Mouse (Mus musculus) hindbrain, embryonic 13.5 days (tissue): ENCODE measurements around the gene Mmp17. TPM values are rescaled to one million over a fixed set of nuclear protein-coding genes. Genes with fewer than 3 reads are reported as not detected.
"Not testable (repeated sequence)": the region's sequence is repeated elsewhere in the genome, so short reads cannot be mapped to it uniquely, and the experiment has no call there.

Experiments
- ATAC-seq: fragments of 200-750 bp; cut with Nextera tagmentation; 2 replicates; pipeline ENCODE4 v1.8.0; 2017; ENCODE audit warnings: moderate TSS enrichment; ENCODE audit not compliant: low FRiP score
- H3K27ac ChIP-seq: fragments of 300-500 bp; sonication (generic); 2 replicates; pipeline ENCODE4 v1.5.1; 2015; ENCODE audit warnings: inconsistent platforms, mild to moderate bottlenecking, moderate library complexity
- H3K27me3 ChIP-seq: fragments of 300-500 bp; sonication (generic); 2 replicates; pipeline ENCODE4 v1.6.1; 2015; ENCODE audit warnings: mild to moderate bottlenecking, inconsistent platforms
- H3K36me3 ChIP-seq: fragments of 300-500 bp; sonication (generic); 2 replicates; pipeline ENCODE4 v1.6.1; 2015; ENCODE audit warnings: mild to moderate bottlenecking, inconsistent platforms
- H3K4me1 ChIP-seq: fragments of 300-500 bp; sonication (generic); replicated peaks from 2 replicates; pipeline ENCODE4 v1.6.1; 2015; ENCODE audit warnings: inconsistent platforms
- H3K4me2 ChIP-seq: fragments of 300-500 bp; sonication (generic); 2 replicates; pipeline ENCODE4 v1.6.1; 2015; ENCODE audit warnings: inconsistent platforms, mild to moderate bottlenecking, moderate library complexity
- H3K4me3 ChIP-seq: fragments of 300-500 bp; sonication (generic); 2 replicates; pipeline ENCODE4 v1.5.1; 2015; ENCODE audit warnings: mild to moderate bottlenecking, inconsistent platforms
- H3K9ac ChIP-seq: fragments of 300-500 bp; sonication (generic); 2 replicates; pipeline ENCODE4 v1.6.1; 2015; ENCODE audit warnings: mild to moderate bottlenecking, inconsistent platforms
- H3K9me3 ChIP-seq: fragments of 300-500 bp; sonication (generic); 2 replicates; pipeline ENCODE4 v1.6.1; 2016; ENCODE audit warnings: inconsistent platforms
- WGBS: fragments of 180-500 bp; shearing (Covaris S2); methylation state at CpG from one replicate; pipeline ENCODE4 v1.1.7; 2015; 5-methylcytosine and 5-hydroxymethylcytosine counted together
- polyA plus RNA-seq: library from polyadenylated mRNA; unstranded; fragments of >200 nt; fragmentation: Nextera tagmentation; extraction: Ambion mirVana; gene quantifications from 2 replicates; pipeline ENCODE4 v1.2.1, GENCODE M21; 2015

The Mmp17 gene
- polyA plus RNA-seq, 1 experiment from 2014 or later: 7.5 TPM

DNA sequence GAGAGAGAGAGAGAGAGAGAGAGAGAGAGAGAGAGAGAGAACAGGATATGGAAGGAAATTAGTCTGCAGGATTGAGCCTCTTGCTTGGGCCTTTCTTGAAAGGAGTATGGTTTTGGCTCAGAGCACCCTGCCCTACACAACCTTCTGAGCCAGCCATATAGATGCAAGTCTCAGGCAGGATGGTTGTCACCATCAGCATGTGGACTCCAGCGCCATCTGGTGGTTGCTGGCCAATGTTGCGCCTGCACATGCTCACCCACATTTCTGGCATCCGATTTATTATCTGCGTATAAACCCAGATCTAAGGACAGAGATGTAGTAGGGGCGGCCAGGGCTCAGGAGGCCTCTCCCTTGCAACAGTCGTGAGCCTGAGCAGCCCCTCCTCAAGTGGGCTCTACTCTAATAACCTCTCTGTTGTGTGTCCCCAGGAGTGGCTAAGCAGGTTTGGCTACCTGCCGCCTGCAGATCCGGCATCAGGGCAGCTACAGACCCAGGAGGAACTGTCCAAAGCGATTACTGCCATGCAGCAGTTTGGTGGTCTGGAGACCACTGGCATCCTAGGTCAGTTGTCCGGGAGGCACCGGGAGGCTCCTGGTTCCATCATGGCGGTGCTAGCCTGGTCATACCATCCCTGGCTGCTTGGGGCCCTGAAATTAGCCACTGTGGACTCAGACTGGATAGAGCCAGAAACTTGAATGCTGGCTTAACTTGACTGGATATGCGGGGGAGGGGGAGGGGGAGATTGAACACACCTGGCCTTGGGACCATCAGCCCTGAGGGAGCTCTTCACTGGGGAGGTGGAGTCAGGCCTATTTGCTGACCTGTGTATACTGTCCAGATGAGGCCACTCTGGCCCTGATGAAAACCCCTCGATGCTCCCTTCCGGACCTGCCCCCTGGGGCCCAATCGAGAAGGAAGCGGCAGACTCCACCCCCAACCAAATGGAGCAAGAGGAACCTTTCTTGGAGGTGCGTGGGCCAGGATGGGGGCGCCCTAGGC lies 10.4 kb downstream of the Mmp17 start:
- Histone ChIP-seq H3K4me1 (peaks cover 23% of the 10 kb centered on the region), H3K9ac (no peak overlapping the region), H3K27ac (no peak overlapping the region), H3K27me3 (no peaks in the 10 kb centered on the region), H3K4me3 (no peak overlapping the region), H3K36me3 (peaks cover 28% of the 10 kb centered on the region), H3K9me3 (no peaks in the 10 kb centered on the region), H3K4me2 (no peak overlapping the region)
- ATAC-seq: no peak
- WGBS: 47% methylated on average over 19 of the region's 19 CpGs

DNA sequence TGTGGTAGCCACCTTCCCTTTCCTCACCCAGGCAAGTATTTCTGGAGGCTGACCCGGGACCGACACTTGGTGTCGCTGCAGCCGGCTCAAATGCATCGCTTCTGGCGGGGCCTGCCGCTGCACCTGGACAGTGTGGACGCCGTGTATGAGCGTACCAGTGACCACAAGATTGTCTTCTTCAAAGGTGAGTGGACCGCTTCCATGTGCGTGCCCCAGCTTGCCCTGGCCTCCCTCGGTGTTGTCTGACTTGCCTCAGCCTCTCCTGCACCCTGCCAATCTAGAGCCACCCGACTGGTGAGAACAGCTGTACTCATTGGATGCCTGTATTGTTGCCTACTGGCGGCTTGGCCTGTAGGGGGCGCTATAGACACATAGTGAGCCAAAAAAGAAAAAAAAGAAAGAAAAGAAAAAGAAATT lies 18.1 kb downstream of the Mmp17 start:
- H3K36me3 ChIP-seq: peaks cover 53% of the 10 kb centered on the region
- no peak overlapping the region for H3K27ac ChIP-seq
- WGBS: 40% methylated on average over 16 of the region's 16 CpGs
- no peak overlapping the region for H3K4me3 ChIP-seq
- H3K9me3 ChIP-seq: no peaks in the 10 kb centered on the region
- no peaks in the 10 kb centered on the region for H3K4me1 ChIP-seq
- H3K9ac ChIP-seq: no peak overlapping the region
- no peaks in the 10 kb centered on the region for H3K27me3 ChIP-seq
- ATAC-seq: no peak
- H3K4me2 ChIP-seq: no peak overlapping the region

GRCm38 (mm10) chr5:129607476-129607875 lies 23.5 kb downstream of the Mmp17 start:
- ATAC-seq: no peak
- no peak overlapping the region for H3K4me3 ChIP-seq
- no peaks in the 10 kb centered on the region for H3K27me3 ChIP-seq
- no peak overlapping the region for H3K4me2 ChIP-seq
- no peaks in the 10 kb centered on the region for H3K9me3 ChIP-seq
- H3K9ac ChIP-seq: no peak overlapping the region
- 88% methylated on average over 8 of the region's 8 CpGs for WGBS
- no peak overlapping the region for H3K27ac ChIP-seq
- peaks cover 28% of the 10 kb centered on the region for H3K36me3 ChIP-seq
- H3K4me1 ChIP-seq: no peaks in the 10 kb centered on the region

DNA sequence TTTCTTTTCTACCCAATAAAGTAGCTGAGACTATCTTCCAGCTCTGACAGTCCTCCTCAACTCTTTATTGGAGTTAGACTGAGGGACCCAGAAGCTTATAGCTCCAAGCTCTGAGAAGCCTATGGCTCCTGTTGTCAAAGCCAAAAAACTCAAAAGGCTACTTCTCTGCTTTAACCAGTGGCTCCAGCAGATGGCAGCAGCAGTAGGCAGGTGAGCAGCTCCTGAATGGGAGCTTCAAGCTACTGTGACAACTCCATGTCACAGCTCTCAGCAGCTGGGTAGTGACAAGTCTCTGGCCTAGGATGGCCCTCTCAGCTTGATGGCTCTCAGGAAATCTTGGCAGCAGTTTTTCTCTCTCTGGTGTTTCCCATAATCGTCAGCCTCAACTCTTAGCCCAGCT lies 27.1 kb downstream of the Mmp17 start:
- no peak overlapping the region for H3K9ac ChIP-seq
- no peak overlapping the region for H3K4me3 ChIP-seq
- 0 out of 2 replicates have a peak overlapping the region, but pooled peaks have one; percentile 6 for H3K27ac ChIP-seq
- no peak for ATAC-seq
- no peaks in the 10 kb centered on the region for H3K9me3 ChIP-seq
- no peaks in the 10 kb centered on the region for H3K27me3 ChIP-seq
- no peak overlapping the region for H3K4me2 ChIP-seq
- WGBS: 17% methylated on average over 1 of the region's 1 CpGs
- no peaks in the 10 kb centered on the region for H3K4me1 ChIP-seq
- peaks cover 10% of the 10 kb centered on the region for H3K36me3 ChIP-seq

- H3K36me3 ChIP-seq, H3K4me1 ChIP-seq, H3K9ac ChIP-seq, H3K4me3 ChIP-seq, H3K4me2 ChIP-seq, H3K27me3 ChIP-seq, ATAC-seq, H3K27ac ChIP-seq, H3K9me3 ChIP-seq: not testable (repeated sequence)
- 60% methylated on average over 9 of the region's 9 CpGs for WGBS
Observed at GRCm38 (mm10) chr5:129620600-129620999, 36.6 kb downstream of the Mmp17 start.

DNA sequence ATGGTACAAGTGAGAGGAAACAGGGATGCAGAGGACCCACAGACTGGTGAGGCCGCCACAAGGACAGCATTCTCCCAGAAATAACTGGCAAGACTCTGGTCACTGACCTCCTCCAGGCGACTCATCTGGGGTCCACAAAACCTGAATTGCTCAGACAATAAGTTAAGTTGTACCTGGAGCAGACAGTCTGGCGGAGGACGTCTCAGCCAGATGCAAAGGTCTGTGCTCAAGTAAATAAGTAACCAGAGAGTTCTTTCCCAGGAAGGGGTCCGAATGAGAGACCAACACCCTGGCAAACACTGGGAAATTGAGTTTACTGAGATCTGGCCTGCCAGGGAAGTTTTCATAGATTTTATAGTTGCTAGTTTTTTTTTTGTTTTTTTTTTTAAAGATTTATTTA lies 37.4 kb downstream of the Mmp17 start:
- no peaks in the 10 kb centered on the region for H3K27me3 ChIP-seq
- WGBS: 82% methylated on average over 5 of the region's 5 CpGs
- ATAC-seq: no peak
- H3K4me2 ChIP-seq: no peak overlapping the region
- no peaks in the 10 kb centered on the region for H3K9me3 ChIP-seq
- H3K4me1 ChIP-seq: no peaks in the 10 kb centered on the region
- no peak overlapping the region for H3K4me3 ChIP-seq
- no peak overlapping the region for H3K27ac ChIP-seq
- H3K36me3 ChIP-seq: no peaks in the 10 kb centered on the region
- H3K9ac ChIP-seq: no peak overlapping the region

DNA sequence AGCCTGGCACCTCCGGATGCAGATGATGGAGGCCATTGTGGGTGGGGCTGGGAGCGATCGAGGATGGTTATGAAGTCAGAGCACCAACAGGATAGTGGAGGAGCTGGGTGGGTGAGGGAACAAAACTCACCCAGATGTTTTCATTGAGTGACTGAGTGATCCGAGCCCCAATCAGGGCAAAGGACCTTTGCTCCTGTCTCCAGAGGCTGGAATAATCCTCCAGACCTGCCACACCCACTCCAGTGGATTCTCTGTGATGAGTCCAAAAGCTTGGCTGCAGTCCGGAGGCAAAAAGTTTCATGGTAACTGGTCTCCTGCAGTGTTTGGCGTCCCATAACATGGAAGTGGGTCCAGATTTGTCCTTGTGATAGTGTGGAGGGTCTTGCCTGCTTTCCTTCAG lies 42.1 kb downstream of the Mmp17 start:
- Histone ChIP-seq H3K36me3 (no peaks in the 10 kb centered on the region), H3K27ac (no peak overlapping the region), H3K4me1 (no peaks in the 10 kb centered on the region), H3K4me3 (no peak overlapping the region), H3K4me2 (no peak overlapping the region), H3K27me3 (no peaks in the 10 kb centered on the region), H3K9me3 (no peaks in the 10 kb centered on the region), H3K9ac (no peak overlapping the region)
- no peak for ATAC-seq
- 89% methylated on average over 6 of the region's 6 CpGs for WGBS

DNA sequence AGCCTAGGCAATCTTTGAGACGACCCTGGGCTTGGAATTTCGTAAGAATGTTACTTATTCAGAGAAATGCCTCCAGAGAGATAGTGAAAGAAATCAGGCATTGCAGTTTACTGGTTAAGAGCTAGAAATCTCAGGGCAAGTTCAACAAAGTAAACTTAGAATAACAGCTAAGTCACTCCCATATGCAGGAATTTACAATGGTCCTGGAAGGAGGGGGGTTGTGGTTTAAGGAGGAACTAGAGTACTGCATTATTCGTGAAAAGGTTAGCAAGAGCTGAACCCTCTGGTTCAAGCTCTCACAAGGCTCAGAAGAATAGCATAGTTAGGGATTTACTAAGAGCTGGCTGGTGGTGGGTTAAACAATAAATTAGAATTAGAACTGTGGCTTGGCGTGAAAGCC lies 42.6 kb downstream of the Mmp17 start:
- not testable (repeated sequence) for H3K27ac ChIP-seq

GRCm38 (mm10) chr5:129632270-129633250 lies 48.6 kb downstream of the Mmp17 start:
- not testable (repeated sequence) for H3K4me3 ChIP-seq, H3K27me3 ChIP-seq, H3K9ac ChIP-seq, H3K27ac ChIP-seq, H3K4me2 ChIP-seq, H3K36me3 ChIP-seq, H3K9me3 ChIP-seq, ATAC-seq, H3K4me1 ChIP-seq
- 86% methylated on average over 2 of the region's 2 CpGs for WGBS

More for the DNA sequence above, 42.6 kb downstream of the Mmp17 start:
- WGBS: 85% methylated on average over 4 of the region's 4 CpGs
- H3K9me3 ChIP-seq, H3K4me3 ChIP-seq, H3K4me2 ChIP-seq, H3K9ac ChIP-seq, H3K4me1 ChIP-seq, H3K27me3 ChIP-seq, H3K36me3 ChIP-seq, ATAC-seq: not testable (repeated sequence)

DNA sequence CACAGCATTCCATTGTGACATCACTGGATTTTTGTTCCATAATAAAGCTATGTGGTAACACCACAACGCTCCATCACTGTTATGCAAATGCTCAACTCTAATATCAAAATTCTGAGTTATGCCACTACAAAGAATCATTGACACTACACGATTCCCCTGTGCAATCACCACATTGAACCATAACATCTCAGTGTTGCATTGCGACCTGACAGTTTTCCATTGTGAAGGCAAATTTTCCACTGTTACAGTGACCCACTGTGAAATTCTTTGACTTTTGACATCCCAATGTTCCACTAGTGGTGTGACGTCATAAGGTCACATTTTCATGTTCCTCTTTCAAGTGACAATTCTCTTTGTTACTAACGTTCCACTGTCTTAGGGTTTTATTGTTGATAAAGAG lies 66.9 kb downstream of the Mmp17 start:
- no peak overlapping the region for H3K9ac ChIP-seq

DNA sequence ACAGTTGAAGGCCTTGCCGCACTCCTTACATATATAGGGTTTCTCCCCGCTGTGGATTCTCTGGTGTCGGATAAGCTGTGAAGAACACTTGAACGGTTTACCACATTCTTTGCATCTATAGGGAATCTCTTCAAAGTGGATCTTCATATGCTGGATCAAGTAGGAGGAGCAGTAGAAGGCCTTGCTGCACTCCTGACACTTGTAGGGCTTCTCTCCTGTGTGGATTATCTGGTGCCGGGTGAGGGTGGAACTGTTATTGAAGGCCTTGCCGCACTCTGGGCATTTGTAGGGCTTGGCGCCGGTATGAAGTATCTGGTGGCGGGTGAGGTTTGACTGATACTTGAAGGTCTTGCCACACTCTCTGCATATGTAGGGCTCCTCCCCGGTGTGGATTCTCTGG lies 73.0 kb downstream of the Mmp17 start:
- Histone ChIP-seq H3K4me3 (no peak overlapping the region), H3K4me1 (no peaks in the 10 kb centered on the region), H3K9ac (no peak overlapping the region), H3K27ac (no peak overlapping the region), H3K4me2 (no peak overlapping the region), H3K27me3 (no peaks in the 10 kb centered on the region), H3K36me3 (peaks cover 70% of the 10 kb centered on the region), H3K9me3 (no peaks in the 10 kb centered on the region)
- no peak for ATAC-seq
- WGBS: 96% methylated on average over 10 of the region's 10 CpGs

More for the DNA sequence above, 66.9 kb downstream of the Mmp17 start:
- H3K9me3 ChIP-seq: no peaks in the 10 kb centered on the region
- no peaks in the 10 kb centered on the region for H3K27me3 ChIP-seq
- 89% methylated on average over 5 of the region's 5 CpGs for WGBS
- no peaks in the 10 kb centered on the region for H3K4me1 ChIP-seq
- H3K36me3 ChIP-seq: peaks cover 24% of the 10 kb centered on the region
- ATAC-seq: no peak
- no peak overlapping the region for H3K4me3 ChIP-seq
- no peak overlapping the region for H3K4me2 ChIP-seq
- no peak overlapping the region for H3K27ac ChIP-seq

- H3K27ac ChIP-seq: no peak overlapping the region
- peaks cover 65% of the 10 kb centered on the region for H3K36me3 ChIP-seq
- no peak for ATAC-seq
- H3K9ac ChIP-seq: no peak overlapping the region
- H3K4me3 ChIP-seq: no peak overlapping the region
- no peaks in the 10 kb centered on the region for H3K4me1 ChIP-seq
- WGBS: 93% methylated on average over 15 of the region's 15 CpGs
- H3K9me3 ChIP-seq: no peaks in the 10 kb centered on the region
- no peak overlapping the region for H3K4me2 ChIP-seq
- no peaks in the 10 kb centered on the region for H3K27me3 ChIP-seq
Observed at GRCm38 (mm10) chr5:129657931-129658330, 74.0 kb downstream of the Mmp17 start.
